Mouse (Mus musculus): ENCODE measurements around the gene Mrpl1.

The Mrpl1 gene

DNA sequence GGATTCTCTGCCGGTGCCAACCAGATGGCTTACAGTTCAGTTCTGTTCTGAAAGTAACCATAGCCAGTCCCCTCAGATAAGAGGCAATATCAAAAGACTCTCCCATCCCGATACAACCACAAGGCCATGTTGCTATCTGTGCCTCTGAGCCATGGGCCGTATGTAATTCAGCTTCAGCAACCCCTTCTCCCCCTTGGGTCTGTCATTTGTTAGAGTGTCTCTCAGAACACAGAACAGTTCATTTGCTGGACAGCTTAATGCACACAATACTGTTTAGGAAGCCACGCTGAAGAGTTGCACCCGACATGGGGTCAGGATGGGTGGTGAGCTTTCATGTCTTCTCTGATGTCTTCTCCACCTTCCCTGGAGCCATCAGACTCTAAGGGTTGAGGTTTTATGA lies 100.3 kb downstream of the Mrpl1 start:
- DNase-seq (ENCODE audit: low spot score): no peak

GRCm38 (mm10) chr5:96311677-96312076 lies 102.4 kb downstream of the Mrpl1 start:
- DNase-seq (ENCODE audit: low spot score): no peak

All from T-cell, adult 2 months (primary cell).